ENCODE assay signal across 21 mouse cellular contexts in genomic region chr2:113768541-113769303, GRCm38 (mm10). TPM values are rescaled to one million over a fixed set of nuclear protein-coding genes. Genes with fewer than 3 reads are reported as not detected.
DNase-seq lines count a peak whose midpoint lies in the region; ATAC-seq lines count a peak whose summit lies in the region.
"Had no signal": no experiment of that assay in that cellular context is flagged by ENCODE, and none has a peak within 500 bp of the region (broad histone marks: within the 10 kb centered on the region; RNA-seq: fewer than 3 reads in every experiment).

No protein-coding gene starts in this region.

- H3K4me3 ChIP-seq in kidney, embryonic 16.5 days (ENCODE audit: low read length), result no peak overlapping the region
- H3K4me3 ChIP-seq: embryonic facial prominence, embryonic 10.5 days; erythroblast, embryonic 14.5 days; forebrain, embryonic 12.5 days; heart, embryonic 13.5 days; hindbrain, embryonic 15.5 days had no signal

- WGBS in kidney, embryonic 16.5 days, result 87% methylated on average over 8 of the region's 8 CpGs

- DNase-seq in right cerebral cortex, adult 18-20 months, result peak; percentile 29
- DNase-seq in right cerebral cortex, postnatal 36 days (ENCODE audit: low spot score in 2 of 2), result no peak
- DNase-seq in NIH3T3 (ENCODE audit: low read depth) (peak; percentile 89), MN1 (ENCODE audit: low spot score) (no peak)
- peak; percentile 37 for DNase-seq in fibroblast of lung, adult 2 months (ENCODE audit: low read depth)
- DNase-seq in cerebellum, adult 18-20 months, result no peak
- DNase-seq: adrenal gland, postnatal 14 days; B cell, adult 2 months; cerebellum, adult 2 months; cerebellum, postnatal 10 days; gastrocnemius, postnatal 10 days; heart, postnatal 36 days; kidney, adult 2 months had no signal

- H3K27ac ChIP-seq in kidney, embryonic 16.5 days (ENCODE audit: low read length), result no peak overlapping the region
- H3K27ac ChIP-seq: embryonic facial prominence, embryonic 10.5 days; forebrain, embryonic 12.5 days; heart, embryonic 13.5 days; hindbrain, embryonic 15.5 days had no signal

- H3K9ac ChIP-seq in kidney, embryonic 16.5 days (replicated peaks; ENCODE audit: low read length), result no peak overlapping the region
- H3K9ac ChIP-seq: forebrain, embryonic 12.5 days; heart, embryonic 13.5 days; hindbrain, embryonic 15.5 days had no signal

- H3K9me3 ChIP-seq in kidney, embryonic 16.5 days (ENCODE audit: low read length), result no peaks in the 10 kb centered on the region
- H3K9me3 ChIP-seq: embryonic facial prominence, embryonic 10.5 days; forebrain, embryonic 12.5 days; heart, embryonic 13.5 days; hindbrain, embryonic 15.5 days had no signal

- no peaks in the 10 kb centered on the region for H3K36me3 ChIP-seq in kidney, embryonic 16.5 days (ENCODE audit: insufficient read depth, low read length)
- H3K36me3 ChIP-seq: embryonic facial prominence, embryonic 10.5 days; forebrain, embryonic 12.5 days; heart, embryonic 13.5 days; hindbrain, embryonic 15.5 days had no signal

- no peaks in the 10 kb centered on the region for H3K27me3 ChIP-seq in kidney, embryonic 16.5 days (ENCODE audit: insufficient read depth, low read length)
- H3K27me3 ChIP-seq: forebrain, embryonic 12.5 days; heart, embryonic 13.5 days; hindbrain, embryonic 15.5 days had no signal

- no peak for ATAC-seq in kidney, embryonic 16.5 days (ENCODE audit: low FRiP score, low TSS enrichment)
- ATAC-seq: intestine, embryonic 16.5 days had no signal

- no peak overlapping the region for H3K4me2 ChIP-seq in kidney, embryonic 16.5 days (replicated peaks; ENCODE audit: low read depth, low read length)
- H3K4me2 ChIP-seq: forebrain, embryonic 12.5 days; heart, embryonic 13.5 days; hindbrain, embryonic 15.5 days had no signal

- H3K4me1 ChIP-seq in kidney, embryonic 16.5 days (ENCODE audit: insufficient read depth, low read length), result no peaks in the 10 kb centered on the region
- H3K4me1 ChIP-seq: embryonic facial prominence, embryonic 10.5 days; forebrain, embryonic 12.5 days; heart, embryonic 13.5 days; hindbrain, embryonic 15.5 days had no signal

RNA-seq across cellular contexts. Expression of gene Grem1, which starts 10.3 kb away (rescaled TPM):
- polyA plus RNA-seq in kidney, embryonic 16.5 days (2015; fragmentation: Nextera tagmentation; extraction: Ambion mirVana), result 0.17 and 0.19 TPM in 2 replicates
- polyA plus RNA-seq: erythroblast, embryonic 14.5 days; heart, postnatal 0 days had no signal

Comparison
In these comparisons a context has a peak if more than half of its experiments do, and no peak if none do; other contexts are left out.
1. DNase-seq: peak in right cerebral cortex, adult 18-20 months (single experiment), NIH3T3 (single experiment) and fibroblast of lung, adult 2 months (single experiment); none in right cerebral cortex, postnatal 36 days (0 of 2), MN1 (single experiment) and cerebellum, adult 18-20 months (0 of 2).